Mouse (Mus musculus) skeletal muscle tissue, postnatal 0 days (tissue): ENCODE data around the gene Tmem179b. TPM values are rescaled to one million over a fixed set of nuclear protein-coding genes. Genes with fewer than 3 reads are reported as not detected.

ENCODE experiments used
- microRNA-seq, 2 experiments: library from miRNA; unstranded; fragments of <30 nt; microRNA quantifications; one replicate each; pipeline ENCODE4; 2016
- polyA plus RNA-seq: library from polyadenylated mRNA; unstranded; fragments of >200 nt; fragmentation: Nextera tagmentation; extraction: Ambion mirVana; gene quantifications from 2 replicates; pipeline ENCODE4 v1.2.1, GENCODE M21; 2015

Tmem179b gene
- polyA plus RNA-seq, 1 experiment from 2014 or later = 52.0 TPM

Small RNA genes within 50 kb of the gene (microRNA-seq; reads per million reads assigned to microRNA genes)
- 0 reads per million in 2 experiments for gene Mir6992

Other genes with a start within 250 kb of the Tmem179b start
- not detected in 2 replicates for gene Slc22a8, start 183.2 kb downstream of the Tmem179b start, polyA plus RNA-seq
- gene Slc22a6, start 156.4 kb downstream of the Tmem179b start, polyA plus RNA-seq = not detected in 2 replicates
- gene Chrm1, start 110.7 kb downstream of the Tmem179b start, polyA plus RNA-seq = 0.02 and 0.03 TPM in 2 replicates
- 43.4 and 65.1 TPM in 2 replicates for gene Slc3a2, start 51.1 kb downstream of the Tmem179b start, polyA plus RNA-seq
- gene Wdr74, start 38.6 kb downstream of the Tmem179b start, polyA plus RNA-seq = 39.3 and 41.2 TPM in 2 replicates
- 0.66 TPM in 1 of 2 replicates, not detected in the other for gene 1700092M07Rik, start 33.7 kb downstream of the Tmem179b start, polyA plus RNA-seq
- gene Stx5a, start 33.1 kb downstream of the Tmem179b start, polyA plus RNA-seq = 66.0 and 69.0 TPM in 2 replicates
- gene Nxf1, start 17.4 kb downstream of the Tmem179b start, polyA plus RNA-seq = 54.0 and 56.1 TPM in 2 replicates
- 154 and 161 TPM in 2 replicates for gene Tmem223, start 3.5 kb downstream of the Tmem179b start, polyA plus RNA-seq
- 13.8 and 14.2 TPM in 2 replicates for gene Taf6l, start 11.9 kb upstream of the Tmem179b start, polyA plus RNA-seq
- gene Polr2g, start 24.1 kb upstream of the Tmem179b start, polyA plus RNA-seq = 106 and 107 TPM in 2 replicates
- gene Zbtb3, start 28.1 kb upstream of the Tmem179b start, polyA plus RNA-seq = 1.4 and 1.6 TPM in 2 replicates
- gene Ttc9c, start 44.9 kb upstream of the Tmem179b start, polyA plus RNA-seq = 18.6 and 18.7 TPM in 2 replicates
- 2.9 and 3.4 TPM in 2 replicates for gene Hnrnpul2, start 45.5 kb upstream of the Tmem179b start, polyA plus RNA-seq
- gene AC129217.1, start 55.3 kb upstream of the Tmem179b start, polyA plus RNA-seq = not detected in 2 replicates
- 25.2 and 79.5 TPM in 2 replicates for gene Bscl2, start 63.0 kb upstream of the Tmem179b start, polyA plus RNA-seq
- gene Gng3, start 64.7 kb upstream of the Tmem179b start, polyA plus RNA-seq = 0.43 and 0.46 TPM in 2 replicates
- 8.7 and 11.7 TPM in 2 replicates for gene Lrrn4cl, start 76.3 kb upstream of the Tmem179b start, polyA plus RNA-seq
- 164 and 180 TPM in 2 replicates for gene Ubxn1, start 97.0 kb upstream of the Tmem179b start, polyA plus RNA-seq
- 91.7 and 93.1 TPM in 2 replicates for gene Uqcc3, start 106.5 kb upstream of the Tmem179b start, polyA plus RNA-seq
- gene Lbhd1, start 109.3 kb upstream of the Tmem179b start, polyA plus RNA-seq = 28.4 and 33.6 TPM in 2 replicates
- not detected in 2 replicates for gene Gm49403, start 109.5 kb upstream of the Tmem179b start, polyA plus RNA-seq
- gene 1810009A15Rik, start 114.4 kb upstream of the Tmem179b start, polyA plus RNA-seq = 34.6 and 42.1 TPM in 2 replicates
- not detected in 2 replicates for gene Gm49416, start 114.5 kb upstream of the Tmem179b start, polyA plus RNA-seq
- gene Ints5, start 118.5 kb upstream of the Tmem179b start, polyA plus RNA-seq = 14.6 and 15.7 TPM in 2 replicates
- gene Ganab, start 123.6 kb upstream of the Tmem179b start, polyA plus RNA-seq = 23.3 and 26.7 TPM in 2 replicates
- gene B3gat3, start 145.9 kb upstream of the Tmem179b start, polyA plus RNA-seq = 25.2 and 29.5 TPM in 2 replicates
- 3.1 and 3.5 TPM in 2 replicates for gene Rom1, start 154.9 kb upstream of the Tmem179b start, polyA plus RNA-seq
- 12.5 and 14.2 TPM in 2 replicates for gene Eml3, start 155.1 kb upstream of the Tmem179b start, polyA plus RNA-seq
- 51.8 and 59.1 TPM in 2 replicates for gene Mta2, start 167.4 kb upstream of the Tmem179b start, polyA plus RNA-seq
- 13.4 and 14.3 TPM in 2 replicates for gene Tut1, start 179.4 kb upstream of the Tmem179b start, polyA plus RNA-seq
- 377 and 401 TPM in 2 replicates for gene Eef1g, start 192.6 kb upstream of the Tmem179b start, polyA plus RNA-seq
- gene Ahnak, start 214.8 kb upstream of the Tmem179b start, polyA plus RNA-seq = 65.9 and 67.3 TPM in 2 replicates